Mouse (Mus musculus): Measurements from ENCODE around the gene Gucy2c. TPM values are rescaled to one million over a fixed set of nuclear protein-coding genes. Genes with fewer than 3 reads are reported as not detected.

Gucy2c gene
- total RNA-seq, 1 experiment: 0.09 TPM

- DNase-seq (ENCODE audit: low read depth, low spot score): peak; percentile 87
- H3K9ac ChIP-seq (ENCODE audit: insufficient read depth, low read depth, low read length, poor library complexity, severe bottlenecking): no peak overlapping the region
- no peaks in the 10 kb centered on the region for H3K9me3 ChIP-seq (ENCODE audit: control insufficient read depth, insufficient read depth, low read depth, low read length)
- H3K4me1 ChIP-seq (ENCODE audit: control insufficient read depth in 2 of 2, insufficient read depth in 2 of 2, low read length in 2 of 2, poor library complexity in 1 of 2): peaks cover 0 to 4% of the 10 kb centered on the region in 2 experiments; a peak in 1 of 4 replicates
- H3K4me3 ChIP-seq (ENCODE audit: insufficient read depth in 1 of 2, low read depth in 1 of 2, low read length in 2 of 2, poor library complexity in 1 of 2, severe bottlenecking in 1 of 2): no peak overlapping the region
- no peak for TF ChIP-seq CHD2 (IDR thresholded peaks at IDR 0.05; ENCODE audit: low read depth, low read length)
- peak; percentile 67 for TF ChIP-seq ZC3H11A (IDR thresholded peaks at IDR 0.05; ENCODE audit: borderline replicate concordance, low read depth, low read length)
- in situ Hi-C loops (cut with MboI; ENCODE audit: low sequenced_read_pairs in 2 of 2, unreplicated experiment in 2 of 2): loop anchor here in 1 of 2 experiments (25.0 kb wide), 1 partner anchor 355 kb away; no protein-coding TSS in a partner anchor
- no peaks in the 10 kb centered on the region for H3K36me3 ChIP-seq (ENCODE audit: control insufficient read depth, insufficient read depth, low read length, poor library complexity, severe bottlenecking)
- no peak overlapping the region for H3K27ac ChIP-seq (ENCODE audit: insufficient read depth, low read depth, low read length, poor library complexity, severe bottlenecking)
These were observed 39.0 kb downstream of the Gucy2c start for GRCm38 (mm10) chr6:136742352-136743118.

- no peak for DNase-seq (ENCODE audit: low read depth, low spot score)
- Histone ChIP-seq H3K9me3 (ENCODE audit: control insufficient read depth, insufficient read depth, low read depth, low read length) (no peaks in the 10 kb centered on the region), H3K4me3 (ENCODE audit: insufficient read depth in 1 of 2, low read depth in 1 of 2, low read length in 2 of 2, poor library complexity in 1 of 2, severe bottlenecking in 1 of 2) (no peak overlapping the region), H3K27ac (ENCODE audit: insufficient read depth, low read depth, low read length, poor library complexity, severe bottlenecking) (no peak overlapping the region), H3K36me3 (ENCODE audit: control insufficient read depth, insufficient read depth, low read length, poor library complexity, severe bottlenecking) (no peaks in the 10 kb centered on the region), H3K4me1 (ENCODE audit: control insufficient read depth in 2 of 2, insufficient read depth in 2 of 2, low read length in 2 of 2, poor library complexity in 1 of 2) (peaks cover 0 to 4% of the 10 kb centered on the region in 2 experiments; a peak in 1 of 4 replicates), H3K9ac (ENCODE audit: insufficient read depth, low read depth, low read length, poor library complexity, severe bottlenecking) (no peak overlapping the region)
- TF ChIP-seq CHD2 (IDR thresholded peaks at IDR 0.05; ENCODE audit: low read depth, low read length) (no peak), MAFK (IDR thresholded peaks at IDR 0.05; ENCODE audit: insufficient read depth, low read depth, low read length) (no peak), ZC3H11A (IDR thresholded peaks at IDR 0.05; ENCODE audit: borderline replicate concordance, low read depth, low read length) (no peak)
- in situ Hi-C loops (cut with MboI; ENCODE audit: low sequenced_read_pairs in 2 of 2, unreplicated experiment in 2 of 2): loop anchor here in 1 of 2 experiments (25.0 kb wide), 1 partner anchor 354 kb away; no protein-coding TSS in a partner anchor
These were observed 40.3 kb downstream of the Gucy2c start for GRCm38 (mm10) chr6:136741281-136741680.

GRCm38 (mm10) chr6:136735766-136736165 lies 45.8 kb downstream of the Gucy2c start:
- H3K36me3 ChIP-seq (ENCODE audit: control insufficient read depth, insufficient read depth, low read length, poor library complexity, severe bottlenecking): no peaks in the 10 kb centered on the region
- TF ChIP-seq HCFC1 (IDR thresholded peaks at IDR 0.05; ENCODE audit: borderline replicate concordance, insufficient read depth, low read length): no peak
- no peak for TF ChIP-seq ZNF384 (IDR thresholded peaks at IDR 0.05; ENCODE audit: low read depth, low read length)
- TF ChIP-seq CHD2 (IDR thresholded peaks at IDR 0.05; ENCODE audit: low read depth, low read length): no peak
- no peak for TF ChIP-seq ZC3H11A (IDR thresholded peaks at IDR 0.05; ENCODE audit: borderline replicate concordance, low read depth, low read length)
- TF ChIP-seq MAFK (IDR thresholded peaks at IDR 0.05; ENCODE audit: insufficient read depth, low read depth, low read length): no peak
- H3K4me3 ChIP-seq (ENCODE audit: insufficient read depth in 1 of 2, low read depth in 1 of 2, low read length in 2 of 2, poor library complexity in 1 of 2, severe bottlenecking in 1 of 2): no peak overlapping the region

GRCm38 (mm10) chr6:136728144-136728543 lies 53.4 kb downstream of the Gucy2c start:
- Histone ChIP-seq H3K36me3 (ENCODE audit: control insufficient read depth, insufficient read depth, low read length, poor library complexity, severe bottlenecking) (no peaks in the 10 kb centered on the region), H3K4me3 (ENCODE audit: insufficient read depth in 1 of 2, low read depth in 1 of 2, low read length in 2 of 2, poor library complexity in 1 of 2, severe bottlenecking in 1 of 2) (no peak overlapping the region), H3K27ac (ENCODE audit: insufficient read depth, low read depth, low read length, poor library complexity, severe bottlenecking) (no peak overlapping the region), H3K4me1 (ENCODE audit: control insufficient read depth in 2 of 2, insufficient read depth in 2 of 2, low read length in 2 of 2, poor library complexity in 1 of 2) (no peaks in the 10 kb centered on the region), H3K9me3 (ENCODE audit: control insufficient read depth, insufficient read depth, low read depth, low read length) (no peaks in the 10 kb centered on the region), H3K9ac (ENCODE audit: insufficient read depth, low read depth, low read length, poor library complexity, severe bottlenecking) (no peak overlapping the region)
- in situ Hi-C loops (cut with MboI; ENCODE audit: low sequenced_read_pairs in 2 of 2, unreplicated experiment in 2 of 2): loop anchor here in 1 of 2 experiments (25.0 kb wide), 1 partner anchor 341 kb away; no protein-coding TSS in a partner anchor
- DNase-seq (ENCODE audit: low read depth, low spot score): no peak
- TF ChIP-seq ZC3H11A (IDR thresholded peaks at IDR 0.05; ENCODE audit: borderline replicate concordance, low read depth, low read length): no peak
- no peak for TF ChIP-seq MAFK (IDR thresholded peaks at IDR 0.05; ENCODE audit: insufficient read depth, low read depth, low read length)
- no peak for TF ChIP-seq HCFC1 (IDR thresholded peaks at IDR 0.05; ENCODE audit: borderline replicate concordance, insufficient read depth, low read length)
- TF ChIP-seq CHD2 (IDR thresholded peaks at IDR 0.05; ENCODE audit: low read depth, low read length): no peak
- no peak for TF ChIP-seq ZNF384 (IDR thresholded peaks at IDR 0.05; ENCODE audit: low read depth, low read length)

More at GRCm38 (mm10) chr6:136735766-136736165, 45.8 kb downstream of the Gucy2c start:
- Histone ChIP-seq H3K9ac (ENCODE audit: insufficient read depth, low read depth, low read length, poor library complexity, severe bottlenecking) (no peak overlapping the region), H3K9me3 (ENCODE audit: control insufficient read depth, insufficient read depth, low read depth, low read length) (no peaks in the 10 kb centered on the region), H3K4me1 (ENCODE audit: control insufficient read depth in 2 of 2, insufficient read depth in 2 of 2, low read length in 2 of 2, poor library complexity in 1 of 2) (no peaks in the 10 kb centered on the region), H3K27ac (ENCODE audit: insufficient read depth, low read depth, low read length, poor library complexity, severe bottlenecking) (no peak overlapping the region)
- in situ Hi-C loops (cut with MboI; ENCODE audit: low sequenced_read_pairs in 2 of 2, unreplicated experiment in 2 of 2): loop anchor here in 1 of 2 experiments (25.0 kb wide), 1 partner anchor 348 kb away; no protein-coding TSS in a partner anchor
- no peak for DNase-seq (ENCODE audit: low read depth, low spot score)
